Mouse (Mus musculus): ENCODE measurements at regions not wholly inside any gene's neighbourhood (a gene's known extent, or its start where the extent isn't known, plus 50 kb on each side); places are given as distances from the start of the nearest gene placed in this dataset.

GRCm38 (mm10) chr9:93509646-93510045, 967.6 kb downstream of the Plod2 start:
- peak in 1 of 2 experiments; percentile 32 for DNase-seq (ENCODE audit: extremely low spot score in 1 of 2, low spot score in 1 of 2)

GRCm38 (mm10) chr9:93524055-93524454, 982.0 kb downstream of the Plod2 start:
- DNase-seq (ENCODE audit: extremely low spot score in 1 of 2, low spot score in 1 of 2) = no peak

GRCm38 (mm10) chr9:93525132-93525531, 983.1 kb downstream of the Plod2 start:
- DNase-seq (ENCODE audit: extremely low spot score in 1 of 2, low spot score in 1 of 2) = no peak

GRCm38 (mm10) chr9:93530646-93531320, 988.8 kb downstream of the Plod2 start:
- no peak for DNase-seq (ENCODE audit: extremely low spot score in 1 of 2, low spot score in 1 of 2)

Measured in frontal cortex, adult 2 months (tissue).